Mouse (Mus musculus) heart, embryonic 12.5 days (tissue): ENCODE data around the gene Krt6b. TPM values are rescaled to one million over a fixed set of nuclear protein-coding genes. Genes with fewer than 3 reads are reported as not detected.
"Not testable (repeated sequence)": the region's sequence is repeated elsewhere in the genome, so short reads cannot be mapped to it uniquely, and the experiment has no call there.

Experiments used
- ATAC-seq: fragments of 200-750 bp; cut with Nextera tagmentation; 2 replicates; pipeline ENCODE4 v1.8.0; 2017; ENCODE audit warnings: moderate TSS enrichment, moderate library complexity; ENCODE audit not compliant: insufficient number of reproducible peaks, low FRiP score
- H3K27ac ChIP-seq: fragments of 300-500 bp; sonication (generic); 2 replicates; pipeline ENCODE4 v1.5.1; 2016; ENCODE audit warnings: mild to moderate bottlenecking, moderate library complexity; ENCODE audit not compliant: poor library complexity, severe bottlenecking
- H3K27me3 ChIP-seq: fragments of 300-500 bp; sonication (generic); replicated peaks from 2 replicates; pipeline ENCODE4 v1.6.1; 2016; ENCODE audit warnings: mild to moderate bottlenecking, moderate library complexity
- H3K36me3 ChIP-seq: fragments of 300-500 bp; sonication (generic); 2 replicates; pipeline ENCODE4 v1.6.1; 2016; ENCODE audit warnings: mild to moderate bottlenecking, moderate library complexity
- H3K4me1 ChIP-seq: fragments of 300-500 bp; sonication (generic); replicated peaks from 2 replicates; pipeline ENCODE4 v1.6.1; 2016; ENCODE audit warnings: mild to moderate bottlenecking
- H3K4me2 ChIP-seq: fragments of 300-500 bp; sonication (generic); 2 replicates; pipeline ENCODE4 v1.6.1; 2016; ENCODE audit warnings: mild to moderate bottlenecking, moderate library complexity
- H3K4me3 ChIP-seq: fragments of 300-500 bp; sonication (generic); 2 replicates; pipeline ENCODE4 v1.5.1; 2016; ENCODE audit warnings: mild to moderate bottlenecking
- H3K9ac ChIP-seq: fragments of 300-500 bp; sonication (generic); 2 replicates; pipeline ENCODE4 v1.6.1; 2016; ENCODE audit warnings: mild to moderate bottlenecking, moderate library complexity
- H3K9me3 ChIP-seq: fragments of 300-500 bp; sonication (generic); replicated peaks from 2 replicates; pipeline ENCODE4 v1.6.1; 2016; ENCODE audit warnings: mild to moderate bottlenecking, moderate library complexity
- WGBS: fragments of 180-500 bp; shearing (Covaris S2); methylation state at CpG from one replicate; pipeline ENCODE4 v1.1.7; 2016; 5-methylcytosine and 5-hydroxymethylcytosine counted together
- microRNA-seq: library from miRNA; unstranded; fragments of <30 nt; microRNA quantifications from one replicate; pipeline ENCODE4, GENCODE M21; 2017
- polyA plus RNA-seq: library from polyadenylated mRNA; unstranded; fragments of >200 nt; fragmentation: Nextera tagmentation; extraction: Ambion mirVana; gene quantifications from 2 replicates; pipeline ENCODE4 v1.2.1, GENCODE M21; 2016

Krt6b gene
- polyA plus RNA-seq, 1 experiment from 2014 or later, result not detected

DNA sequence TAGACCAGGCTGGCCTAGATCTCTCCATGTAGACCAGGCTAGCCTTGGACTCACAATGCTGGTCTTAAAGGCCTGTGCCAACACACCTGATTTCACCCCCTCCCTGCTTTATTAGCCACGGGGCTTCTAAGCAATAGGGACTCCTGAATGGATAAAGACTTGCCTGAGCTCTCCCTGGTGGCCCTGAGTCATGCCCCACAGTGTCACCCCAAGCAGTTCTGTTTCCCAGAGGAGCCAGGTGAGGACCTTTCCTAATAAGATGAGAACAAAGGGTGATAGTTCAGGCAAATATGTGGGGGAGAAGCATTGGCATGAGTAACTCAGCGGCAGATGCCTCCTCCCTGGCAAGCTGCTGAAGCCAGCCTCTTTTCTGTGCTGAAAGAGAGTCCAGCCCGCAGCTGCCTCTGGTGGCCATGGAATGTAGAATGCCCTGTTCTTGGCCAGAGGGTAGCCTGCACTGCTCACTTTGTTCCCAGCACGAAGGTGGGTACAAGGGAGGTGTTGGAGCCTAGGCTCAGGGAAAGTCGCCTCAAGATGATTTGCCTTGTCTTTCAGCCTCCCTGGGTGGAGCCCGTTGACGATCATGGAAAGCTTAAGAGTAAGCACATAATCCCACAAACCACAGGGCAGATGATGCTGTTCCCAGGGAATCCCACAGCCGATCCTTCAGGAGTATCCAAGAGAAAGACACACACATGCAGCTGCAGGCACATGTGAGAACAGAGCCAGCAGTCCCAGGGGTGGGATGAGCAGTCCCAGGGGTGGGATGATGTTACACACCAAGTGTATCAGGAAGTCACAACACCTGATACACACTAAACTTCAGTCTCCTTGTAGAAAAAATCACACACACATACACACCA is 17.5 kb upstream of the Krt6b start:
- Histone ChIP-seq H3K4me3 (no peak overlapping the region), H3K9ac (no peak overlapping the region), H3K4me2 (no peak overlapping the region), H3K27ac (no peak overlapping the region), H3K27me3 (peaks cover 17% of the 10 kb centered on the region), H3K36me3 (no peaks in the 10 kb centered on the region), H3K9me3 (no peaks in the 10 kb centered on the region), H3K4me1 (no peaks in the 10 kb centered on the region)
- ATAC-seq, result no peak
- 67% methylated on average over 8 of the region's 8 CpGs for WGBS

DNA sequence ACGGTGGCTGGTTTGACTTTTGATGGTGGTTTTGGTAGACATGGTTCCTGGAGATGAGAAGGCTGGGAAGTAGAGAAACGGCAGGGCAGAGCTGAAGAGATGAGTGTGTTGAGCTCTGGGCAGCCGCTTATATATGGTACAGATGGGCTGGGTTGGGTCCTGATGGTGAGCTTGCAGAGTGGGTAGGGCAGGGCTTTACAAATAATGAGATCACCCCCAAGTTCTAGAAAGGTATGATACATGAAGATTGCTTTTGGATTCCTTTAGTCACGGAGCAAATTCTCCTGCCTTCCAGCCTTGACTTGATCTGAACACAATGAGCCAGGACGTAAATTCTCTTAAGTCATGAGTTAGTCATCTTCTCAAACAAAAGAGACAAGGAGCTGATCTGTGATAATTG is 14.1 kb upstream of the Krt6b start, which contains the start of gene Krt6a:
Gene Krt6a, minus strand, starts transcription at position 101 of the 400 bp plus-strand sequence.
- no peaks in the 10 kb centered on the region for H3K9me3 ChIP-seq
- H3K9ac ChIP-seq, result no peak within 1 kb of the TSS
- ATAC-seq, result no peak
- H3K27me3 ChIP-seq, result peaks cover 17% of the 10 kb centered on the region
- H3K36me3 ChIP-seq, result no peaks in the 10 kb centered on the region
- H3K4me1 ChIP-seq, result no peaks in the 10 kb centered on the region
- 74% methylated on average over 5 of the region's 5 CpGs for WGBS
- H3K4me3 ChIP-seq, result no peak within 1 kb of the TSS
- H3K4me2 ChIP-seq, result no peak within 1 kb of the TSS
- H3K27ac ChIP-seq, result no peak within 1 kb of the TSS

DNA sequence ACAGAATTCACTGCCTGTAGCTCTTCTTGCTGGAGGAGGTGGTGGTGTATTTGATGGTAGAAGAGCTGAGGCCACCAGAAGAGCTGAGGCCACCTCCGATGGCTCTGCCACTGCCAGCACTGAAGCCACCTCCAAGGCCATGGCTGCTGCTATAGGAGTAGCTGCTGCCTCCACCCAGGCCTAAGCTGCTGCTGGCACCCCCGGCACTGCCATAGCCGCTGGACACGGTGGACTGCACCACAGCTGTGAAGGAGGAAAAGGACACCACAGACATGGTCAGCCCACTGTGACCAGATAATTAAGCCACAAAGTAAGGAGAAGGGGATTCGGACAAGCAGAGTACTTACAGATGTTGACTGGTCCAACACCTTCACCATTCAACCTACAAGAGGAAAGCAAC is 10.4 kb upstream of the Krt6b start:
- not testable (repeated sequence) for H3K36me3 ChIP-seq, ATAC-seq

DNA sequence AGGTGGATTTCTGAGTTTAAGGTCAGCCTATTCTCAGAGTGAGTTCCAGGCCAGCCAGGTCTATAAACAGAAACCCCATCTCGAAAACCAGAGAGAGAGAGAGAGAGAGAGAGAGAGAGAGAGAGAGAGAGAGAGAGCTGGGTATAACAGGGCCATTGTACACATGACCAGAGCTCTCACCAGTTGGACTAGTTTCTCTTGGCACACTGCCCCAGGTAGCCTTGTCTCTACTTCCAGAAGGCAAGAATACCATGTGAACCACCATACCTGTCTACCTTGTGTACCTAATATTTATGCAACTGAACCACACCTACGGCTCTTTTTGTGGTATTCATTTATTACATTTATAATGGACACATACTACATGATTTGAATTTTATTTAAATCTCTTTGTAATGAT is 8.1 kb upstream of the Krt6b start:
- Histone ChIP-seq H3K9me3 (no peaks in the 10 kb centered on the region), H3K4me1 (no peaks in the 10 kb centered on the region), H3K4me3 (no peak overlapping the region), H3K9ac (no peak overlapping the region), H3K4me2 (no peak overlapping the region), H3K27ac (no peak overlapping the region), H3K36me3 (no peaks in the 10 kb centered on the region), H3K27me3 (no peaks in the 10 kb centered on the region)
- no peak for ATAC-seq
- 47% methylated on average over 2 of the region's 2 CpGs for WGBS

More for the DNA sequence above, 10.4 kb upstream of the Krt6b start:
- H3K9me3 ChIP-seq, H3K4me3 ChIP-seq, H3K27ac ChIP-seq, H3K27me3 ChIP-seq, H3K4me2 ChIP-seq, H3K4me1 ChIP-seq, H3K9ac ChIP-seq: not testable (repeated sequence)
- WGBS, result 74% methylated on average over 5 of the region's 5 CpGs

DNA sequence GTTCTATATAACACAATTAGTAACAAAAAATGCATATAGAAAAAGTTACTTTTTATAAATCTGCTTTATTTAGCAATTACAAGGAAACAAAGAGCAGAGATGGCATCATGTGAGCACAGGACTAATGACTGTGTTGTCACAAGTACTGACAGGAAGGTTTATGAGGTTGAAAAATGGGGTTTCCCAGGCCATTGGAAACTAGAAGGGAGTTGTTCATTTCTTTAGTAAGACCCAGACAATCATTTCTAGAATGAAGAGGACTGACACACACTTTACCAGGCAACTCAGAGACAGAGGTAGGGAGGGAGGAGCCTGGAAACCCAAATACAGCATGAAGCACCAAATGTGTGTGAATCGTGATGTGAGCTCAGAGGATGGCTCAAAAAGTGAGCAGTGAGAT is 4.1 kb downstream of the Krt6b start:
- Histone ChIP-seq H3K4me3 (no peak overlapping the region), H3K4me2 (no peak overlapping the region), H3K27ac (no peak overlapping the region), H3K9ac (no peak overlapping the region), H3K4me1 (no peaks in the 10 kb centered on the region), H3K36me3 (no peaks in the 10 kb centered on the region), H3K27me3 (no peaks in the 10 kb centered on the region), H3K9me3 (no peaks in the 10 kb centered on the region)
- WGBS, result 75% methylated on average over 1 of the region's 1 CpGs
- no peak for ATAC-seq

DNA sequence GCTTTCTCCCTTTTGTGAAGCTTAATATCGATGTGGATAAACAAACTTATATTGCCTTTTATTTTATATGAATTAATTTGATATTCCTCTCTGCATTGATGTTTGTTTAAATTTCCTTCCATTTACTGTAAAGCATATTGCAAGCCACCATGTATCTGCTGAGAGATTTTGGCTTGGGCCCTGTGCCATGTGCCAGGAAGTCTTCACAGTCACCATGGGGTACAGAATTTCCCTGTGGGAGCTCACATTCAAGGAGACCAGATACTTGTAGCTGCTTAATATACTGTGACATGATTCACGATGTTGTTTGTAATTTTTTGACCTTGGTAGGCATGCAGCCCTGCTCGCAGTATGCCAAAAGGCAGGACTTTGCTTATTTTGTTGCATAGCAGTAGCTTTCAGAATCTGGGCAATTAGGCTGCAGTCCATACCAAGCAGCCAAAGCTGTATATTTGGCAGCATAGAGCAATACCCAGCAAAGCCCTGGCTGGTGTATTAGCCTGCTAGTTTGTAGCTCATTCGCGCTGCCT is 27.3 kb downstream of the Krt6b start:
- no peak overlapping the region for H3K4me2 ChIP-seq
- no peaks in the 10 kb centered on the region for H3K4me1 ChIP-seq
- no peaks in the 10 kb centered on the region for H3K9me3 ChIP-seq
- ATAC-seq, result no peak
- no peaks in the 10 kb centered on the region for H3K27me3 ChIP-seq
- H3K4me3 ChIP-seq, result no peak overlapping the region
- no peak overlapping the region for H3K27ac ChIP-seq
- WGBS, result 85% methylated on average over 5 of the region's 5 CpGs
- no peak overlapping the region for H3K9ac ChIP-seq
- no peaks in the 10 kb centered on the region for H3K36me3 ChIP-seq

DNA sequence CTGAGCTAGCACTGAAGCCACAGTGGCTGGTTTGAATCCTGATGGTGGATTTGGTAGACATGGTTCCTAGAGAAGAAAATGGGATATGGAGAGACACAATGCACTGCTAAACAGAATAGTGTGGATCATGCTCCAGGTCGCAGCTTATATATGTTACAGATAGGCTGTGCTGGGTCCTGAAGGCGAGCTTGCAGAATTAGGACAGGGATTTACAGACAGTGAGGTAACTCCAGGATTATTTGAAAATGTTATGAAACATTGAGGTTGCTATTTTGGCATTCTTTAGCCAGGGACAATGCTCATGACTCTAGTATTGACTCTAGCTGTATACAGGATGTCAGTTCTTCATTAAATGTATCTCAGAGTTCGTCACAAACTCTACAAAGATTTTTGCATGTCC is 32.8 kb downstream of the Krt6b start, which contains the start of gene Gm5478:
Gene Gm5478, minus strand, starts transcription at position 101 of the 400 bp plus-strand sequence.
- WGBS, result 66% methylated on average over 3 of the region's 3 CpGs

DNA sequence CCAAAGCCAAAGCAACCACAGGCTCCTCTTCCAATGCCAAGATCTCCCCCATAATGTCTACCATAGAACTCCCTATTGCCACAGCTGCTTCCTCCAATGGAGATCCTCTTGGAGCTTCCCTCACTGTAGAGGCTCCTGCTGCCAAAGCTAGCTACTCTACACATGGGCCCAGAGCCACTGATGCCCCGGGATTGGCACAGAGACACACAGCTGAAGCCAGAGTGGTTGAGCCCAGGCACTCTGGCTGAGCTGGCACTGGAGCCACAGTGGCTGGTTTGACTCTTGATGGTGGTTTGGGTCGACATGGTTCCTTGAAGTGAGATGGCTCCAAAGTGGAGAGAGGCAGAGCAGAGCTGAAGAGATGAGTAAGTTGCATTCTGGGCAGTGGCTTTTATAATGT is 52.2 kb downstream of the Krt6b start, which contains the start of gene Gm5414:
Gene Gm5414, minus strand, starts transcription at position 305 of the 400 bp plus-strand sequence.
- no peaks in the 10 kb centered on the region for H3K9me3 ChIP-seq

More for the DNA sequence above, 32.8 kb downstream of the Krt6b start, which contains the start of gene Gm5478:
- H3K9me3 ChIP-seq, result no peaks in the 10 kb centered on the region
- H3K4me1 ChIP-seq, result no peaks in the 10 kb centered on the region
- H3K36me3 ChIP-seq, result no peaks in the 10 kb centered on the region
- H3K27ac ChIP-seq, result no peak within 1 kb of the TSS
- no peak within 1 kb of the TSS for H3K4me2 ChIP-seq
- no peak within 1 kb of the TSS for H3K4me3 ChIP-seq
- peaks cover 17% of the 10 kb centered on the region for H3K27me3 ChIP-seq
- ATAC-seq, result no peak
- no peak within 1 kb of the TSS for H3K9ac ChIP-seq

More for the DNA sequence above, 52.2 kb downstream of the Krt6b start, which contains the start of gene Gm5414:
- WGBS, result 65% methylated on average over 2 of the region's 2 CpGs
- Histone ChIP-seq H3K4me2 (no peak within 1 kb of the TSS), H3K36me3 (no peaks in the 10 kb centered on the region), H3K4me1 (no peaks in the 10 kb centered on the region), H3K27me3 (0 out of 2 replicates have a peak, but pooled peaks cover 5% of the 10 kb centered on the region), H3K4me3 (no peak within 1 kb of the TSS), H3K9ac (no peak within 1 kb of the TSS), H3K27ac (no peak within 1 kb of the TSS)
- ATAC-seq, result no peak

Small RNA genes within 50 kb of the gene (microRNA-seq; reads per million reads assigned to microRNA genes)
- gene Gm44323 (not detected), gene Gm44342 (not detected), gene Gm44383 (not detected), gene Gm44479 (not detected)

Other genes starting within 250 kb of the Krt6b start
- not detected in 2 replicates for gene Krt87, start 241.5 kb downstream of the Krt6b start, polyA plus RNA-seq
- not detected in 2 replicates for gene Krt88, start 232.5 kb downstream of the Krt6b start, polyA plus RNA-seq
- not detected in 2 replicates for gene Krt81, start 216.5 kb downstream of the Krt6b start, polyA plus RNA-seq
- gene Krt86, start 206.8 kb downstream of the Krt6b start, polyA plus RNA-seq, result not detected in 2 replicates
- gene Krt83, start 188.8 kb downstream of the Krt6b start, polyA plus RNA-seq, result not detected in 2 replicates
- gene Gm49425, start 163.0 kb downstream of the Krt6b start, polyA plus RNA-seq, result not detected in 2 replicates
- gene Krt84, start 147.5 kb downstream of the Krt6b start, polyA plus RNA-seq, result not detected in 2 replicates
- not detected in 2 replicates for gene Krt82, start 129.6 kb downstream of the Krt6b start, polyA plus RNA-seq
- 0.06 and 0.28 TPM in 2 replicates for gene Krt90, start 117.3 kb downstream of the Krt6b start, polyA plus RNA-seq
- not detected in 2 replicates for gene Krt75, start 106.4 kb downstream of the Krt6b start, polyA plus RNA-seq
- not detected in 2 replicates for gene Gm5414, start 52.1 kb downstream of the Krt6b start, polyA plus RNA-seq
- gene Gm5478, start 32.9 kb downstream of the Krt6b start, polyA plus RNA-seq, result not detected in 2 replicates
- gene Krt6a, start 14.0 kb upstream of the Krt6b start, polyA plus RNA-seq, result not detected in 2 replicates
- gene Krt5, start 32.6 kb upstream of the Krt6b start, polyA plus RNA-seq, result 1.1 and 1.9 TPM in 2 replicates
- not detected in 2 replicates for gene Krt71, start 62.8 kb upstream of the Krt6b start, polyA plus RNA-seq
- not detected in 2 replicates for gene Krt72, start 106.2 kb upstream of the Krt6b start, polyA plus RNA-seq
- not detected in 2 replicates for gene Krt73, start 122.1 kb upstream of the Krt6b start, polyA plus RNA-seq
- gene Krt2, start 137.9 kb upstream of the Krt6b start, polyA plus RNA-seq, result not detected in 2 replicates
- gene Krt1, start 170.5 kb upstream of the Krt6b start, polyA plus RNA-seq, result 0.63 and 0.76 TPM in 2 replicates
- not detected in 2 replicates for gene Krt77, start 189.4 kb upstream of the Krt6b start, polyA plus RNA-seq
- gene Krt76, start 212.6 kb upstream of the Krt6b start, polyA plus RNA-seq, result not detected in 2 replicates
- gene Krt4, start 244.4 kb upstream of the Krt6b start, polyA plus RNA-seq, result not detected in 2 replicates